Mouse (Mus musculus) spleen, postnatal 4 days (tissue): ENCODE data around the gene Zfyve28.

Source experiments
- DNase-seq, 2 experiments: peaks; one replicate each; pipeline ENCODE4 v3.0.0; 2022; ENCODE audit warnings: low spot score in 2 of 2

Gene Zfyve28

GRCm38 (mm10) chr5:34177821-34178220, 110.4 kb downstream of the Zfyve28 start:
- peak in 1 of 2 experiments; percentile 54 for DNase-seq

- DNase-seq, result peak in 1 of 2 experiments; percentile 49
Observed at GRCm38 (mm10) chr5:34177091-34177490, 111.2 kb downstream of the Zfyve28 start.

GRCm38 (mm10) chr5:34176691-34177090, 111.6 kb downstream of the Zfyve28 start:
- peak in 1 of 2 experiments; percentile 55 for DNase-seq

- peak in 1 of 2 experiments; percentile 54 for DNase-seq
Observed at GRCm38 (mm10) chr5:34175403-34175694, 112.9 kb downstream of the Zfyve28 start.

- peak in 1 of 2 experiments; percentile 53 for DNase-seq
Observed at GRCm38 (mm10) chr5:34174550-34175402, 113.5 kb downstream of the Zfyve28 start.

- DNase-seq, result peak in 1 of 2 experiments; percentile 57
Observed at GRCm38 (mm10) chr5:34174021-34174420, 114.2 kb downstream of the Zfyve28 start.

GRCm38 (mm10) chr5:34170726-34171125, 117.5 kb downstream of the Zfyve28 start:
- peak in 1 of 2 experiments; percentile 57 for DNase-seq

GRCm38 (mm10) chr5:34169954-34170353, 118.3 kb downstream of the Zfyve28 start:
- DNase-seq, result peak in 1 of 2 experiments; percentile 56

- peak; percentile 97 to 98 for DNase-seq
Observed at GRCm38 (mm10) chr5:34168950-34169891, 119.0 kb downstream of the Zfyve28 start, which contains the start of the genes Poln and Haus3. Gene Poln (minus strand): TSS chr5:34169448. Gene Haus3 (minus strand): TSS chr5:34169527.

GRCm38 (mm10) chr5:34167857-34168256, 120.4 kb downstream of the Zfyve28 start:
- DNase-seq, result no peak

- DNase-seq, result no peak
Observed at GRCm38 (mm10) chr5:34165793-34166192, 122.5 kb downstream of the Zfyve28 start.

GRCm38 (mm10) chr5:34148476-34148875, 139.8 kb downstream of the Zfyve28 start:
- no peak for DNase-seq

- DNase-seq, result no peak
Observed at GRCm38 (mm10) chr5:34147554-34147953, 140.7 kb downstream of the Zfyve28 start.
